Mouse (Mus musculus): Measurements from ENCODE around the gene Arhgap9.
A peak's percentile ranks its signal among the peaks of the same experiment; 100 is the strongest.

Arhgap9 gene

DNA sequence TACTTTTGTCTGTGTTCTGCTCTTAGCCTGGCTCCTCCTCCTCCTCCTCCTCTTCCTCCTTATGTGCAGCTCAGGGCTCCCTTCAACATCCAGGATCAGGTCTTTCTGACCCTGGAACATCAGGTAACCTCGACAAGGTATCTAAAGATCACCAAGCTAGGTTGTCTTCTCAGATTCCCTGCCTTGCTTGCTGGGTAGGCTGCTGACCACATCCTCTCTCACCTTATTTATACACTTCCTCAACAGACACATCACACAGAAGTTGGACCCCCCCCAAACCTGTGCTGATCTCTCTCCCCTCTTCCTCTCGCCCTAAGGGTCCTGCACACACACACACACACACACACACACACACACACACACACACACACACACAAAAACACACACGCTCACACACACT lies at the start of gene Arhgap9:
Gene Arhgap9, plus strand, starts transcription at position 344 of the 400 bp plus-strand sequence.
- DNase-seq (ENCODE audit: low read depth, low spot score) = peak; percentile 71

DNA sequence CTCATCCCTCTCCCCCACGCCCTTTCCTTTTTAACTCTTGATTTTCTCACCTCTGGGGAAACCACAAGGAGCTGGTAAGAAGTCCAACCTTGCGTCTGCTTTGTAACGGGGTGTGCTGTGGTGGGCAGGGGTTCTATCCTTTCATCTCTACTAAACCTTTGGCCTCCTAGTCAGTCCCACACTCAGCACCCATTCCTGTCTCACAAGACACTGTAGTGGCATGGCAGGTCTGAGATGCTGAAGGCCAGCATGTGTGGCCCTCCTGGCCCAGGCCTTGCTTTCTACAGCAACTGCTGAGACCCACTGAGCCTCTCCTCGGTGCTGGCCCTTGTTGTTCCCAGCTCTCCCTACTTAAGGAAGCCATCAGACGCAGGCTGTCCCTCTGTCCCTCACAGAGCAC lies 49.4 kb upstream of the Arhgap9 start:
- no peak for DNase-seq (ENCODE audit: low read depth, low spot score)

DNA sequence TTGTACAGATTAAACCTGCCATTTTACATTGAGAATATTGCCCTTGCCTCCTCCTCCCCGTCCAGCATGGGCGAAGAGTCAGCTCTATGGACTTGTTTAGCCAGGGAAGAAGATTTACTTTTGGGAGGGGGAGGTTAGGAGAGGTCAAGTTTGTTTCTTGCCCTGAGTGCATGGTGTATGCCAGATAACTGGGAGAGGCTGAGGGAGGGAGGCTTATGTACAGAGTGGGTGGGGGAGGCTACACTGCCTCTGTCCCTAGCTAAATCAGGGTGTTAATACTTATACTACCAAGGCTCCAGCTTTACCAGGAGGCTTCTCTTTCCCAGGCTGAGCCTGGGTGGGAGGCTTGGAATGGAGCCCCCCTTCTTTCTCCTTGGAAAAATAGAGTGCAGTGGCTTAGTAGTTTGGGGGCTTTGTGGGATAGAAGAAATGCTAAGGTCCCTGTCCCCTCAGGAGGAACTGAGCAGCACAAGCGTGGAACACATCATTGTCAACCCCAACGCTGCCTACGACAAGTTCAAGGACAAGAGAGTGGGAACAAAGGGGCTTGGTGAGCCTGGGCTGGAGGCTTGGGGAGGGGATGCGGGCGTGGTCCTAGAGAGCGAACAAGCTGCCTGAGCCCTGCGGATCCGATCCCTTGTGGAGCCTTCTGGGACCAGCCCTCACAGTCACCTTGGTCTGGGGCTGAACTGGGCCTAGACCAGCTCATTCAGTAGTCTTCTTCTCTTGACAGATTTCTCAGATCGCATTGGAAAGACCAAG lies 47.3 kb upstream of the Arhgap9 start:
- DNase-seq (ENCODE audit: low read depth, low spot score) = no peak

- peak; percentile 24 for DNase-seq (ENCODE audit: low read depth, low spot score)
Measured at GRCm38 (mm10) chr10:127279730-127280129, 42.0 kb upstream of the Arhgap9 start.

DNA sequence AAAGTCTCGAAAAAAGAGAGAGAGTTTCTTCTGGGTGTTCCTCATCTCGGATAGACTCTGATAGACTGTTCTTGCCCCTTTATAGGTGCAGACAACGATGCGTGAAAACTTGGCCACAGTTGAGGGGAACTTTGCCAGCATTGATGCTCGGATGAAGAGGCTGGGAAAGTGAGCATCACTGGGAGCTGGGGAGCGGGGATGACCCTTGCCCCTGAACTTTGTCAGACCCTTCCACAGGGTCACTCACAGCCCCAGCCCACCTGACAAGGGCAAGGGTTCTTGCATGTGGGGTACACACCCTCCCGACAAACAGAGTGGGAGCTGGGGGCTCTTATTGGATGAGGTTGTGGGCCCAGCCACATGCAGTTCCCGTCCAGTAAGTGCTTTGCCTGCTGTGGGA lies 40.4 kb upstream of the Arhgap9 start:
- DNase-seq (ENCODE audit: low read depth, low spot score) = no peak

DNA sequence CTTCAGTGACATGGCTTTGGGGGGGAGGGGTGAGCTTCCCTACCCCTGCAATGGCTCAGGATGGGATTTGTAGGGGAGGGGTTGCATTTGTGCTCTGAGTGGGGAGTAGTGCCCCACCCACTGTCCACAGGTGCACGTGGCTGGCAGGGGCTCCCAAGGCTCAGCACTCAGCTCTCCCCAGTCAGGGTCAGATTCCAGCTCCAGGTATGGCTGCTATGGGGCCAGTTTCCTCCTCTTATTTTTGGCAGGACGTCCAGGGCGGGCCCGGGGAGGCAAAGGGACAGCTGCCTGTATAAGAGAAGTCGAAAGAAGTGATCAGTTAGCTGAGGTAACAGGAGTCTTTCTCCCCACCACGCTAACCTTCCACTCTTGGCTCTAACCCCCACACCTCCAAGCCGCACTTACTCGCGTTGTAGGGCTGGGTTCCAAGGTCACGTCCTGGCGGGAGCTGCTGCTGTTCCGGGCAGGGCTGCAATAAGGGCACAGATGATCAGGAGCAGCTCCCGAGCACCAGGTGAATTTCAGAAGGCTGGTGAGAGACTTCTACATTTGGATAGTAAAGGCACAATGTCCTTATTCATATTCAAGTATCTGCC lies 39.0 kb upstream of the Arhgap9 start:
- DNase-seq (ENCODE audit: low read depth, low spot score) = no peak

- no peak for DNase-seq (ENCODE audit: low read depth, low spot score)
Measured at GRCm38 (mm10) chr10:127284105-127284622, 37.6 kb upstream of the Arhgap9 start.

DNA sequence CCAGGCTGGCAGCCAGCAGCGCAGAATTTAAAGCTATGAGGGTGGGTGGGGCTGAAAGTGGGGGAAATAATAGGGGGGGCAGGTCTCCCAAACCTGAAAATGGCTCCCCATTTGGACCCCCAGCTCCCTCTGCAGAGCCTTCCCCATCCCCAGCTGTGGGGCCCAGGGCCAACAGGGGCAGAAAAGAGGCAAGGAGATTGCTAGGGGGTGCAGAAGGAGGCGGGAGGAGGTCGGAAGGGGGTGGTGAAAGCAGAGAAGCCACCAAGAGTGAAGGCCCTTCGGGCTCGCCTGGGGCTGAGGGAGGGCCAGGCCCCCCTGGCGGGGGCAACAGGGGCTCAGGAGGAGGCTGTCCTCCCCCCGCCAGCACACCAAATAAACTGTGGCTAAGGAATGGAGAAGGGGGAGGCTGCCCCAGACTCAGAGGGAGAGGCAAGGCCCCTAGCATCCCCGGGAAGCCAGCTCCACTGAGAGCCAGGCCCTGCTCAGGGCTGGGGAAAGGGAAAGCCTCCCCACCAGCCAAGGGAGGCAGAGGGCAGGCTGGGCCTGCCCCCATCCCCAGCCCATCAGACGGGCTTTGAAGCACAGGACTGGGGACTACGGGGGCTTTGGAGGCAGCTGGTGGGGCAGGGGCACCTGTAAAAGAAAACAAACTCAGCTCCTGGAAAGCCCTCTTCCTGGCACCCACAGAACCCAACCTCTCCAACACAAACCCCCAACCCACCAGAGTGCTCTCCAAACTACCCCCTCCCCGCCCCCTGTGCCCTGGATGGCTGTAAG lies 36.9 kb upstream of the Arhgap9 start:
- DNase-seq (ENCODE audit: low read depth, low spot score) = no peak

GRCm38 (mm10) chr10:127285644-127286043 lies 36.1 kb upstream of the Arhgap9 start:
- DNase-seq (ENCODE audit: low read depth, low spot score) = no peak

GRCm38 (mm10) chr10:127286194-127286593 lies 35.6 kb upstream of the Arhgap9 start:
- DNase-seq (ENCODE audit: low read depth, low spot score) = no peak

DNA sequence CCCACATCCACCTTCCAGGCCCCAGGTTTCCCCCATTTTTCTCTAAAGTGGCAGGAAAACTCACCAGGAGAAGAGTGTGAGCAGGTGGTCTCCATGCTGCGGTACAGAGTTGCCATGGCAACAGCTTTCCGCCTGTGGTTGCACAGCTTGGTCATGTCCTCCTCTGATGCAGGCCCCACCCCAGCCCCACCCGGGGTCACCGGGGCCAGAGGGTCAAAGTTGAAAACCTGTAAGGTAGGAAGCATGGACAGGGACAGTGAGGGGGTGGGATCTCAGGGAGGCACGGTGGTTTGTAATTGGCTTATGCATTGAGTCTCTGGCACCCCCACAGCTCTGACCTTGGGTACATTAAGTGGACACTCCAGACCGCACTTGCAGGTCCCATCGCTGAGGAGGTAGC lies 35.0 kb upstream of the Arhgap9 start:
- DNase-seq (ENCODE audit: low read depth, low spot score) = no peak

- peak; percentile 21 for DNase-seq (ENCODE audit: low read depth, low spot score)
Measured at GRCm38 (mm10) chr10:127287271-127287935, 34.4 kb upstream of the Arhgap9 start.

- DNase-seq (ENCODE audit: low read depth, low spot score) = no peak
Measured at GRCm38 (mm10) chr10:127287936-127288293, 33.8 kb upstream of the Arhgap9 start.

GRCm38 (mm10) chr10:127288328-127288799 lies 33.4 kb upstream of the Arhgap9 start:
- peak; percentile 73 for DNase-seq (ENCODE audit: low read depth, low spot score)

GRCm38 (mm10) chr10:127288800-127289572 lies 32.8 kb upstream of the Arhgap9 start, which contains the start of gene Mbd6:
Mbd6 (minus strand) TSS chr10:127289018.
- DNase-seq (ENCODE audit: low read depth, low spot score) = peak; percentile 96

GRCm38 (mm10) chr10:127289573-127290191 lies 32.1 kb upstream of the Arhgap9 start:
- peak; percentile 73 for DNase-seq (ENCODE audit: low read depth, low spot score)

GRCm38 (mm10) chr10:127290307-127290929 lies 31.3 kb upstream of the Arhgap9 start:
- DNase-seq (ENCODE audit: low read depth, low spot score) = peak; percentile 99

DNA sequence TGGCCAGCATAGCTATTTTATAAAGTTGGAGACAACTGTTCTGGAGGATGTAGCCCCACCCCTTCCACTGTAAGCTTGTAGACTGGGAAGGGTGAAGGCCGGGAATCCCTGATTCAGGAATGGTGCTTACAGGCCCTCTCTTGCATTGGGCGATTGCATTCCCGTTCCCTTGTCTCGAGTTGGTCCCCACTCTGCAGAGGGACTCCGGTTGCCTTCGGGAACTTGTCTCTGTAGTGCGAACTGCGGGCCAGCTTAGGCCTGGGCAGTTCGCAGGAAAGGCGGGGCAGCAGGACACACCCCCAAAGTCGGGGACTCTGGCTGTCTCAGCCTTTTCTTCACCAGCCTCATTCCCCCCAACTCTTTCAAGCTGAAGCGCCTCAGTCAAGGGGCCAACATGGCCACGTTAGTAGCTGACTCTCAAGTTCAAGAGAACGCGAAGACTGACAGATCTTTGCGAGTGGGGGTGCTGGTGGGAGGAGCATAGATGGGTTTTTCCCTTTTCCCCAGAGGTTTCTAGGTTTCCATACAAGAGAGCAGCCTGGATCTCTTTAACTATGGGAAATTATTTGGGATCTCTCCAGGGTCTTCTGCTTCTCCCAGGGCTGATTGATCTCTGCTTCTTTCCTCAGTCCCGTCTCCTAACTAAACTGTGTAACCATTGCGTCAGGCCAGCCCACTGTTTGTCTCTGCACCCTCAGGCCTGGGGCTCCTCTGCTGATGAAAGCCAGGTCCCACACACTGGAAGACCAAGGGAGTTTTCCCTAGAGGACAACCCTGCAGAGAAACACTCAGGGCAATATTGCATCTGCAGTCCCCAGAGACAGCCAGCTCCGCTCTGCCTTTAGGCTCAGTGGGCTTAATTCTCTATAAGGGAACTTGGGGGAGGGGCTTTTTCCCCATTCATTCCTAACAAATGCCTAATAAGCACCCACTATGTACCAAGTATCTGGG lies 30.6 kb upstream of the Arhgap9 start:
- DNase-seq (ENCODE audit: low read depth, low spot score) = peak; percentile 75
